In the genomic region with DNA sequence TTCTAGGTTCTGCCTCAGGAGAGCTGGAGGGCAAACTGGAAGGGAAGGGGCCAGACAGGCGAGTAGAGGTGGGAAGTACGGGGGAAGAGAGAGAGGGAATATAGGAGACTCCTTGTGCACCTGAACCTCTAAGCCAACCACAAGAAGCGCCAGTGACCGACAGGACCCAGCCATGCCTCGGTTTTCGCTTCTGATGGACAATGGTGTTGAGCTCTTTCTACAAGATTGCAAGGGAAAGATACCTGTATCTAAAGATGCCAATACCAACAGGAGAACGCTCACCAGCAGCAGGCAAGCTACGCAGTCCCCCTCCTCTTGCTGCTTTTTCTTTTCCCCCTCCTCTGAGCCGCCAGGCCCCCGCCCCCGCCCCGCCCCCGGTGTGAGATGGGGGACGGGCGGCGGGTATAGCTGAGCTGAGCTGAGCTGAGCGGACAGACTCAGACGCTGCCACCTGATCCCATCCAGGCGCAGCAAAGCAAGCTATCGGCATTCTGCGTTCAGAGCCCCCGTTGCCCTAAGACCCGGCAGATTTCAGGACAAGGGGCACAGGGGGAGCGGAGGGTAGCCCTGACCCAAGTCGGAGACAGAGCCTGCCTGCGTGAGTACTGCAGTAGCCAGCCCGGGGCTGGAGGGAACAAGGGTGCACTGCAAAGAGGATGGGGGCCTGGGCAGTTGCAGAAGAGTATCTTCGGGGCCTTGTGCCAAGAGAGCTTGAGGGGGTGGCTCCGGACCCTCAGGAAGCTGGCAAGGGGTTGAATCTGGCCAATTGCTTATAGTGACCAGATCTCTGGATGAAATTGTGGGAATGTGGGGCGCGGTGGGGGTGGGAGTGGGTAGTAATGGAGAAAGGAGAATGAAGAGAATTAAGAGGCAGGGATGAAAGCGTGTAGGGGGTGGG, we compare ENCODE assay signal across 10 mouse cellular contexts. TPM values are rescaled to one million over a fixed set of nuclear protein-coding genes. Genes with fewer than 3 reads are reported as not detected.
DNase-seq lines count a peak whose midpoint lies in the region; ATAC-seq and TF ChIP-seq lines count a peak whose summit lies in the region.
"Had no signal": no experiment of that assay in that cellular context is flagged by ENCODE, and none has a peak within 500 bp of the region (broad histone marks: within the 10 kb centered on the region; RNA-seq: fewer than 3 reads in every experiment).

A gene (plus strand): TSS at position 429 of the 898 bp plus-strand sequence.

- peak within 1 kb of the TSS; percentile 44 for H3K4me3 ChIP-seq in heart, adult 2 months
- H3K4me3 ChIP-seq in heart, embryonic 13.5 days, result peak within 1 kb of the TSS; percentile 56
- H3K4me3 ChIP-seq in neural tube, embryonic 13.5 days, result peak within 1 kb of the TSS; percentile 69
- H3K4me3 ChIP-seq: erythroblast, embryonic 14.5 days had no signal

- no peak for TF ChIP-seq EP300 in heart, adult 2 months (IDR thresholded peaks at IDR 0.05; ENCODE audit: insufficient read depth, low read depth, low read length)

- no peak for TF ChIP-seq CTCF in heart, adult 2 months (IDR thresholded peaks at IDR 0.05)

- H3K4me2 ChIP-seq in heart, embryonic 13.5 days, result peak within 1 kb of the TSS; percentile 76
- peak within 1 kb of the TSS; percentile 77 for H3K4me2 ChIP-seq in neural tube, embryonic 13.5 days

- intact Hi-C loops in heart, adult 2 months (cut with DNase I), result no loop called here
- intact Hi-C loops in left cerebral cortex, postnatal 14 days (cut with DNase I), result no loop called here

- peak within 1 kb of the TSS; percentile 76 for H3K9ac ChIP-seq in heart, adult 2 months (ENCODE audit: low read depth, low read length)
- H3K9ac ChIP-seq in heart, embryonic 13.5 days, result peak within 1 kb of the TSS; percentile 81
- peak within 1 kb of the TSS; percentile 93 for H3K9ac ChIP-seq in neural tube, embryonic 13.5 days

- H3K79me2 ChIP-seq in heart, adult 2 months (replicated peaks; ENCODE audit: control insufficient read depth, insufficient read depth, low read length), result no peaks in the 10 kb centered on the region

- no peak for ATAC-seq in heart, embryonic 13.5 days (ENCODE audit: extremely low read depth, insufficient number of reproducible peaks, low FRiP score, low TSS enrichment)
- peak; percentile 54 for ATAC-seq in neural tube, embryonic 13.5 days (ENCODE audit: low read depth)

- H3K27me3 ChIP-seq in heart, adult 2 months (ENCODE audit: control insufficient read depth, insufficient read depth, low read length), result no peaks in the 10 kb centered on the region
- 0 out of 2 replicates have a peak, but pooled peaks cover 4% of the 10 kb centered on the region for H3K27me3 ChIP-seq in heart, embryonic 13.5 days (replicated peaks)
- H3K27me3 ChIP-seq in neural tube, embryonic 13.5 days, result no peaks in the 10 kb centered on the region

- H3K36me3 ChIP-seq in heart, adult 2 months (ENCODE audit: control insufficient read depth, insufficient read depth, low read length), result peaks cover 10% of the 10 kb centered on the region
- peaks cover 10% of the 10 kb centered on the region for H3K36me3 ChIP-seq in heart, embryonic 13.5 days
- peaks cover 18% of the 10 kb centered on the region for H3K36me3 ChIP-seq in neural tube, embryonic 13.5 days

- H3K27ac ChIP-seq in heart, adult 2 months, result peak within 1 kb of the TSS; percentile 70
- peak within 1 kb of the TSS; percentile 41; the same call in 1 of the 2 replicates for H3K27ac ChIP-seq in heart, embryonic 13.5 days (replicated peaks)
- H3K27ac ChIP-seq in neural tube, embryonic 13.5 days (replicated peaks), result peak within 1 kb of the TSS; percentile 92

- DNase-seq in heart, adult 2 months, result peak in 1 of 2 experiments; percentile 19
- no peak for DNase-seq in heart, adult 11 months
- peak; percentile 64 for DNase-seq in cerebellum, adult 9-11 months
- DNase-seq in left cerebral cortex, postnatal 14 days (ENCODE audit: low spot score in 2 of 2), result peak; percentile 45 to 60
- DNase-seq in ovary, postnatal 36 days (ENCODE audit: low spot score), result no peak
- no peak for DNase-seq in kidney, postnatal 25 days

- H3K9me3 ChIP-seq in heart, embryonic 13.5 days, result no peaks in the 10 kb centered on the region
- H3K9me3 ChIP-seq in neural tube, embryonic 13.5 days, result no peaks in the 10 kb centered on the region

- TF ChIP-seq POLR2A in heart, adult 2 months (IDR thresholded peaks at IDR 0.05; ENCODE audit: insufficient read depth, low read depth, low read length), result no peak

- H3K4me1 ChIP-seq in heart, adult 2 months (ENCODE audit: control insufficient read depth, insufficient read depth, low read length), result peaks cover 8% of the 10 kb centered on the region
- peaks cover 49% of the 10 kb centered on the region for H3K4me1 ChIP-seq in heart, embryonic 13.5 days
- peaks cover 58% of the 10 kb centered on the region for H3K4me1 ChIP-seq in neural tube, embryonic 13.5 days (replicated peaks)

- WGBS in heart, adult 2 months, result 21% methylated on average over 32 of the region's 32 CpGs
- WGBS in heart, embryonic 13.5 days, result 8% methylated on average over 31 of the region's 32 CpGs
- WGBS in neural tube, embryonic 13.5 days, result 5% methylated on average over 32 of the region's 32 CpGs

RNA-seq across cellular contexts. Expression of the gene that starts here (rescaled TPM):
- 10 to 100 TPM; 27.2 to 29.9 TPM for total RNA-seq in heart, adult 2 months (2021)
- 35.5 and 36.1 TPM in 2 replicates for polyA plus RNA-seq in heart, adult 2 months (2012; rRNA removed)
- 4.5 and 5.9 TPM in 2 replicates for polyA plus RNA-seq in heart, embryonic 13.5 days (2015; fragmentation: Nextera tagmentation; extraction: Ambion mirVana)
- total RNA-seq in left cerebral cortex, postnatal 14 days (2021), result 100 to 1,000 TPM; 106 to 107 TPM
- polyA plus RNA-seq in neural tube, embryonic 13.5 days (2015; fragmentation: Nextera tagmentation; extraction: Ambion mirVana), result 34.1 and 34.6 TPM in 2 replicates
- polyA plus RNA-seq: C2C12; erythroblast, embryonic 14.5 days had no signal

Comparison
In these comparisons a context has a peak if more than half of its experiments do, and no peak if none do; other contexts are left out.
1. DNase-seq: peak in cerebellum, adult 9-11 months (single experiment) and left cerebral cortex, postnatal 14 days (2 of 2); none in heart, adult 11 months (single experiment), ovary, postnatal 36 days (single experiment) and kidney, postnatal 25 days (0 of 2).
2. H3K27ac ChIP-seq: peak in every context shown above with its lines; median percentile 92 in neural tube, embryonic 13.5 days; 70 in heart, adult 2 months; 41 in heart, embryonic 13.5 days.
3. Peak in every context shown above with its lines, with median percentiles within 50 percentile points of each other: H3K4me3 ChIP-seq and H3K9ac ChIP-seq.